ENCODE assay signal across 8 mouse cellular contexts in genomic region chr11:102446581-102447461, GRCm38 (mm10). TPM values are rescaled to one million over a fixed set of nuclear protein-coding genes. Genes with fewer than 3 reads are reported as not detected.
DNase-seq lines count a peak whose midpoint lies in the region; ATAC-seq and TF ChIP-seq lines count a peak whose summit lies in the region.

No protein-coding gene starts in this region.

- no peaks in the 10 kb centered on the region for H3K27me3 ChIP-seq in cerebellum, adult 2 months (ENCODE audit: control insufficient read depth, insufficient read depth, low read length)
- peaks cover 6% of the 10 kb centered on the region; the same call in 1 of the 2 replicates for H3K27me3 ChIP-seq in forebrain, embryonic 11.5 days (ENCODE audit: control insufficient read depth, insufficient read depth, low read length)
- H3K27me3 ChIP-seq in midbrain, postnatal 0 days (ENCODE audit: insufficient read depth, low read length): no peaks in the 10 kb centered on the region

- peak; percentile 70 for DNase-seq in right cerebral cortex, postnatal 4 days
- no peak for DNase-seq in right cerebral cortex, adult 18-20 months
- peak; percentile 75 to 79 for DNase-seq in cerebellum, adult 2 months
- DNase-seq in forebrain, embryonic 11.5 days (ENCODE audit: low spot score): peak; percentile 85
- DNase-seq in kidney, postnatal 10 days: peak; percentile 76
- peak; percentile 72 for DNase-seq in midbrain, postnatal 0 days (ENCODE audit: low spot score)
- no peak for DNase-seq in spleen, adult 18-20 months
- no peak for DNase-seq in adipocyte (ENCODE audit: low spot score)

- H3K9ac ChIP-seq in forebrain, embryonic 11.5 days (ENCODE audit: low read length): peak overlapping the region; percentile 96
- peak overlapping the region; percentile 94 for H3K9ac ChIP-seq in midbrain, postnatal 0 days (replicated peaks; ENCODE audit: low read length, poor library complexity, severe bottlenecking)

- peak overlapping the region; percentile 79 for H3K4me2 ChIP-seq in forebrain, embryonic 11.5 days (ENCODE audit: low read depth, low read length, severe bottlenecking)
- peak overlapping the region; percentile 89 for H3K4me2 ChIP-seq in midbrain, postnatal 0 days (ENCODE audit: low read depth, low read length, poor library complexity, severe bottlenecking)

- peak; percentile 71 for ATAC-seq in forebrain, embryonic 11.5 days (replicated peaks; ENCODE audit: low FRiP score)
- ATAC-seq in midbrain, postnatal 0 days (ENCODE audit: low FRiP score): peak; percentile 67

- H3K4me3 ChIP-seq in cerebellum, adult 2 months (replicated peaks; ENCODE audit: insufficient read depth, low read depth, low read length): peak overlapping the region; percentile 80
- peak overlapping the region; percentile 93 for H3K4me3 ChIP-seq in forebrain, embryonic 11.5 days (ENCODE audit: low read depth, low read length)
- peak overlapping the region; percentile 95 for H3K4me3 ChIP-seq in midbrain, postnatal 0 days (ENCODE audit: low read depth, low read length)

- WGBS in cerebellum, adult 2 months: 1% methylated on average over 49 of the region's 49 CpGs
- under 1% methylated on average over 43 of the region's 49 CpGs for WGBS in forebrain, embryonic 11.5 days
- WGBS in midbrain, postnatal 0 days: under 1% methylated on average over 39 of the region's 49 CpGs

- peaks cover 4% of the 10 kb centered on the region; the same call in 1 of the 2 replicates for H3K36me3 ChIP-seq in forebrain, embryonic 11.5 days (ENCODE audit: control insufficient read depth, insufficient read depth, low read length)
- H3K36me3 ChIP-seq in midbrain, postnatal 0 days (ENCODE audit: insufficient read depth, low read length): peaks cover 9% of the 10 kb centered on the region

- TF ChIP-seq POLR2A in cerebellum, adult 2 months (IDR thresholded peaks at IDR 0.05; ENCODE audit: borderline replicate concordance, insufficient read depth, low read length): no peak

- peak overlapping the region; percentile 95 for H3K27ac ChIP-seq in cerebellum, adult 2 months (ENCODE audit: insufficient read depth, low read length)
- peak overlapping the region; percentile 93 for H3K27ac ChIP-seq in forebrain, embryonic 11.5 days (ENCODE audit: low read depth, low read length)
- H3K27ac ChIP-seq in midbrain, postnatal 0 days (ENCODE audit: low read depth, low read length): peak overlapping the region; percentile 98

- TF ChIP-seq CTCF in cerebellum, adult 2 months (IDR thresholded peaks at IDR 0.05; ENCODE audit: borderline replicate concordance, insufficient read depth, low read depth, low read length): no peak
- no peak for TF ChIP-seq CTCF in midbrain, postnatal 0 days (IDR thresholded peaks at IDR 0.05)

- peaks cover 33% of the 10 kb centered on the region for H3K4me1 ChIP-seq in cerebellum, adult 2 months (ENCODE audit: control insufficient read depth, insufficient read depth, low read length)
- peaks cover 25% of the 10 kb centered on the region for H3K4me1 ChIP-seq in forebrain, embryonic 11.5 days (replicated peaks; ENCODE audit: control insufficient read depth, insufficient read depth, low read length)
- H3K4me1 ChIP-seq in midbrain, postnatal 0 days (ENCODE audit: insufficient read depth, low read length): peaks cover 20% of the 10 kb centered on the region

- no peaks in the 10 kb centered on the region for H3K9me3 ChIP-seq in forebrain, embryonic 11.5 days (ENCODE audit: control insufficient read depth, low read length)
- H3K9me3 ChIP-seq in midbrain, postnatal 0 days (ENCODE audit: low read length): no peaks in the 10 kb centered on the region

RNA-seq across cellular contexts. Expression of gene Fam171a2, which starts 0.7 kb away (rescaled TPM):
- 57.8 and 60.3 TPM in 2 replicates for polyA plus RNA-seq in cerebellum, adult 2 months (2012; rRNA removed)
- 11.0 and 11.2 TPM in 2 replicates for polyA plus RNA-seq in forebrain, embryonic 11.5 days (2014; fragmentation: Nextera tagmentation; extraction: Ambion mirVana)
- total RNA-seq in midbrain, postnatal 0 days (2014; rRNA removed): 584 and 605 TPM in 2 replicates
- polyA plus RNA-seq in midbrain, postnatal 0 days (2015; fragmentation: Nextera tagmentation; extraction: Ambion mirVana): 22.5 and 25.4 TPM in 2 replicates

RNA-seq across cellular contexts. Expression of gene Grn, which starts 16.7 kb away (rescaled TPM):
- polyA plus RNA-seq in cerebellum, adult 2 months (2012; rRNA removed): 58.4 TPM in 2 replicates
- polyA plus RNA-seq in forebrain, embryonic 11.5 days (2014; fragmentation: Nextera tagmentation; extraction: Ambion mirVana): 65.7 and 72.8 TPM in 2 replicates
- 74.2 and 78.0 TPM in 2 replicates for total RNA-seq in midbrain, postnatal 0 days (2014; rRNA removed)
- polyA plus RNA-seq in midbrain, postnatal 0 days (2015; fragmentation: Nextera tagmentation; extraction: Ambion mirVana): 90.4 and 91.7 TPM in 2 replicates

RNA-seq across cellular contexts. Expression of gene Itga2b, which starts 23.1 kb away (rescaled TPM):
- polyA plus RNA-seq in cerebellum, adult 2 months (2012; rRNA removed): 2.8 and 4.0 TPM in 2 replicates
- 5.0 and 7.4 TPM in 2 replicates for polyA plus RNA-seq in forebrain, embryonic 11.5 days (2014; fragmentation: Nextera tagmentation; extraction: Ambion mirVana)
- total RNA-seq in midbrain, postnatal 0 days (2014; rRNA removed): 2.6 and 4.7 TPM in 2 replicates
- 15.4 and 15.5 TPM in 2 replicates for polyA plus RNA-seq in midbrain, postnatal 0 days (2015; fragmentation: Nextera tagmentation; extraction: Ambion mirVana)

RNA-seq across cellular contexts. Expression of gene Slc25a39, which starts 39.1 kb away (rescaled TPM):
- polyA plus RNA-seq in cerebellum, adult 2 months (2012; rRNA removed): 124 and 126 TPM in 2 replicates
- polyA plus RNA-seq in forebrain, embryonic 11.5 days (2014; fragmentation: Nextera tagmentation; extraction: Ambion mirVana): 196 and 214 TPM in 2 replicates
- total RNA-seq in midbrain, postnatal 0 days (2014; rRNA removed): 139 and 176 TPM in 2 replicates
- polyA plus RNA-seq in midbrain, postnatal 0 days (2015; fragmentation: Nextera tagmentation; extraction: Ambion mirVana): 132 and 148 TPM in 2 replicates

RNA-seq across cellular contexts. Expression of gene Rundc3a, which starts 53.6 kb away (rescaled TPM):
- polyA plus RNA-seq in cerebellum, adult 2 months (2012; rRNA removed): 446 and 460 TPM in 2 replicates
- 33.1 and 35.4 TPM in 2 replicates for polyA plus RNA-seq in forebrain, embryonic 11.5 days (2014; fragmentation: Nextera tagmentation; extraction: Ambion mirVana)
- 379 and 397 TPM in 2 replicates for total RNA-seq in midbrain, postnatal 0 days (2014; rRNA removed)
- 127 and 133 TPM in 2 replicates for polyA plus RNA-seq in midbrain, postnatal 0 days (2015; fragmentation: Nextera tagmentation; extraction: Ambion mirVana)

Comparison
In these comparisons a context has a peak if more than half of its experiments do, and no peak if none do; other contexts are left out.
1. DNase-seq: peak in right cerebral cortex, postnatal 4 days (single experiment), cerebellum, adult 2 months (2 of 2), forebrain, embryonic 11.5 days (single experiment), kidney, postnatal 10 days (single experiment) and midbrain, postnatal 0 days (single experiment); none in right cerebral cortex, adult 18-20 months (single experiment), spleen, adult 18-20 months (0 of 2) and adipocyte (single experiment).
2. Peak in every context shown above with its lines, with median percentiles within 50 percentile points of each other: H3K27ac ChIP-seq and H3K4me3 ChIP-seq.